Mouse (Mus musculus) gastrocnemius, postnatal 10 days (tissue): ENCODE measurements around the gene Rab3ip. TPM values are rescaled to one million over a fixed set of nuclear protein-coding genes. Genes with fewer than 3 reads are reported as not detected.

Source experiments
- DNase-seq: peaks from one replicate; pipeline ENCODE4 v3.0.0; 2021; ENCODE audit warnings: mixed read lengths
- total RNA-seq, 2 experiments: library from RNA; stranded (reverse); gene quantifications; 2 replicates each; pipeline ENCODE4 v1.2.3; 2021

The Rab3ip gene
- total RNA-seq, 2 experiments from 2014 or later: 17.9 to 18.7 TPM

DNA sequence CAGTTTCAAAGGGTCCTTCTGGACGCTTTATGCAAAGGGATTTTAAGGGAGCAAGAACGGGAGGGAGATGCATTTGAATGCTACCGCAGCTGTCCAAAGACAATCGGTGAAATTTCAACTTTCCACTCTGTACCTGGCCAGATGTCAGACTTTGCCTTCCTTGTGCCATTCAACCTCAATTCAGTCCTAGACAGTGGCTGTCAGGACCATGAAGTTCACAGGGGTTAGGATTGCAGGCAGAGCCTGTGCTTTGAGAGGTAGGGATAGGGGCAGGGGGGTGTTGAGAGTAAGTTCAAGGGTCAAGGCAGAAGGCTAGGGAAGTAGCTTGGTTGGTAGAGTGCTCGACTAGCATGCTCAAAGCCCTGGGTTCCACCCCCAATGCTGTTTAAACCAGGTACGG, 79.8 kb downstream of the Rab3ip start:
- no peak for DNase-seq

Other genes starting within 250 kb of the Rab3ip start
- under 1 TPM; 0.42 to 0.54 TPM for gene Myrfl, start 53.9 kb downstream of the Rab3ip start, total RNA-seq
- gene Gm10271, start 21.8 kb upstream of the Rab3ip start, total RNA-seq: not detected
- gene Best3, start 35.5 kb upstream of the Rab3ip start, total RNA-seq: 1 to 10 TPM; 5.6 to 7.6 TPM
- gene Lrrc10, start 94.6 kb upstream of the Rab3ip start, total RNA-seq: not detected
- gene Cct2, start 113.0 kb upstream of the Rab3ip start, total RNA-seq: 100 to 1,000 TPM; 172 to 175 TPM
- gene Frs2, start 197.8 kb upstream of the Rab3ip start, total RNA-seq: 10 to 100 TPM; 11.3 to 15.0 TPM